Mouse (Mus musculus) effector memory CD4-positive, alpha-beta T cell, adult 5 months (primary cell): ENCODE data around the gene Egfl7. TPM values are rescaled to one million over a fixed set of nuclear protein-coding genes. Genes with fewer than 3 reads are reported as not detected.

Experiments used
- polyA plus RNA-seq: library from polyadenylated mRNA; unstranded; fragments of 100-300 nt; shearing (Covaris generic); gene quantifications from one replicate; pipeline ENCODE4 v1.2.1, GENCODE M21; 2017

Egfl7 gene
- polyA plus RNA-seq = not detected

DNA sequence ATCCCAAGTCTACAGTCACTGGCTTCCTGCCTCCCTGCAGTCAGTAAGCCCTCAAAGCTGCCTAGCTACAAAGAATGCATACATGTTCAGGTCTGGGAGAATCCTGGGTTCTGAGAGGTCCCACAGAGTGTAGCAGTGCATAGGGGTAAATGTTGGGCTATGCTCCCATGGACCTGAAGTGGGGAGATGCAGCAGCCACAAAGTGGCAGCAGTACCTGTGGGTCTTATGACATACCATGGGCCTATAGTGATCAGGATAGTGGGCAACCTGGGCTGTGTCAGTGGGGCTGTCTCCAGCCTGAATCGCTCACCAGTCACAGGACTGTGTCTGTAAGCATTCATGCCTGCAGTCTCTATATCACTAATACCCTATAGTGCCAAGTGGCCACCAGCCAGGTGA is at the start of gene Egfl7:
Gene Egfl7 (plus strand): TSS at position 301 of the 400 bp plus-strand sequence.

DNA sequence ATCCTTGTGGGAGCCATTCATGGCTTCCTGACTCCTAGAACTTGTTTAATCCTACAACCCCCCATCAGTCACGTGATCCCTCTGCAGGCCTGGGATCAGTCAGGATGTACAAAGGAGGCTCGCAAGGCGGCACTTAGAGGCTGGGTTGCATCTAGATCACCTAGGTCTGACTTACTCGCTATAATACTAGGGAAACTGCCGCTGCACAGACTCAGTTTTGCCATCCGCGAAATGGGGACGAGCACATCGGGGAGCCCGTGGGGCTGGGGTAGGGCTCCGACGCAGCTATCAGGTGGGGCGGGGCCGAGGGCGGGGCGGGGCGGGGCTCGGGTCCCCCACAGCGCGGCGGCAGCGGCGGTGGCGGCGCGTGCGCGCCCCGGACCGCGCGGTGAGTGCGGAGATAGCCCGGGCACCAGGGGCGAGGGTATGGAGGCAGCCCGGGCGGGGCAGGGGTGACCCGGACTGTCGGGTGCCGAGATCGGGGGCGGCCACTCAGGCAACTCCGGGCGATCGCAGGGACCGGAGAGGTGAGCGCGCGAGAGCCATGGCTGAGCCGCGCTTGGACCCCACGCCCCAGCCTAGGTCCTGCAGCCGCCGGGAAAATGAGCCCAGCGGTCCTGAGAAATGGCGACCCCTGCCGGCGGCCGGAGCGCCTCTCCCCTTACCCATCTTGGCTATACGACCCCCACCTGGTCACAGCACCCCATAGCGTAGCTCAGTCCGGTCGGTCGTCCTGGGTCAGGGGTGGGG is 6.7 kb downstream of the Egfl7 start, which contains the start of gene Gm20532:
Gene Gm20532 (plus strand): TSS at position 346 of the 750 bp plus-strand sequence.

DNA sequence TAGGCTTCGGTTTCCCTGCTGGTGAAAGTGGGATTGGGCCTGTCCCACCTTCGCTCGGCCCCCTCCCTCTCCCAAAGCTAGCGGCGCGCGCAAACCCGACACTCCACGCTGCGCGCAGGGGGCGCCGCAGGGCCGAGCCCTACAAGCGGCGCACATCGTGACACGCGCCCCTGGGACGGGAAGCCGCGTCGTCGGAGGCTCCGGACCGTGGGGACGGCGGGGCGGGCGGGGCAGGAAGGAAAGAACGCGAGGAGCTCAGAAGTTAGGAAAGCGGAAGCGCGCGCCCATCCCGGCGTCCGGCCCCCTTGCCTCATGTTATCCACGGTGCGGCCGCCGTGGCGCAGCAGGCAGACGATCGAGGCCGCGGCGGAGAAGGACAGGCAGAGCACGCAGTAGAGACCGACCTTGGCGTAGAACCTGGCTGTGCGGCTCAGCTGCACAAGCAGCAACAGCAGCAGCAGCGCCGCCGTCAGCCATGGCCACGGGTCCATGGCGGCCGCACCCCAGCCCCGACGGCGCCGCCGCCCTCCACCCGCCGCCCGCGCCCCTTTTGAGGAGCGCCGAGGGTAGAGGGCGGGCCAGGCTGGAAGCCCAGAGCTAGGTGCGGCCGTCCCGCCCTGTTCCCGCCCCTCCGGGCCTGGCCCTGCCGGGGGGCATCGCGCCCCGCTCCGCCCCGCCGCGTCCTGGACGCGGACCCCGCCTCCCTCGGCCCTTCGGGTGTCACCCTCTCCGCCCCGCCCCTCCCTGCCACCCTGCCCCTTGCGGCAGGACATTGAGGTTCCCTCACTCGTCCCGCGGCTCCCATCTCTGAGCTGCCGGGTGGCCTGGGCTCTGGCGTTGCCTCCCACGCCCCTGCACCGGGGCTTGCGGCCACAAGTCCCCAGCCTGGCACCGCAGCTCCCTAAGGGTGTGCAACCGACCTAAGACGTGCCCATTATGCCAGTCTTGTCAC is 24.2 kb downstream of the Egfl7 start, which contains the start of gene Agpat2:
Gene Agpat2 (minus strand): TSS at position 698 of the 952 bp plus-strand sequence.

DNA sequence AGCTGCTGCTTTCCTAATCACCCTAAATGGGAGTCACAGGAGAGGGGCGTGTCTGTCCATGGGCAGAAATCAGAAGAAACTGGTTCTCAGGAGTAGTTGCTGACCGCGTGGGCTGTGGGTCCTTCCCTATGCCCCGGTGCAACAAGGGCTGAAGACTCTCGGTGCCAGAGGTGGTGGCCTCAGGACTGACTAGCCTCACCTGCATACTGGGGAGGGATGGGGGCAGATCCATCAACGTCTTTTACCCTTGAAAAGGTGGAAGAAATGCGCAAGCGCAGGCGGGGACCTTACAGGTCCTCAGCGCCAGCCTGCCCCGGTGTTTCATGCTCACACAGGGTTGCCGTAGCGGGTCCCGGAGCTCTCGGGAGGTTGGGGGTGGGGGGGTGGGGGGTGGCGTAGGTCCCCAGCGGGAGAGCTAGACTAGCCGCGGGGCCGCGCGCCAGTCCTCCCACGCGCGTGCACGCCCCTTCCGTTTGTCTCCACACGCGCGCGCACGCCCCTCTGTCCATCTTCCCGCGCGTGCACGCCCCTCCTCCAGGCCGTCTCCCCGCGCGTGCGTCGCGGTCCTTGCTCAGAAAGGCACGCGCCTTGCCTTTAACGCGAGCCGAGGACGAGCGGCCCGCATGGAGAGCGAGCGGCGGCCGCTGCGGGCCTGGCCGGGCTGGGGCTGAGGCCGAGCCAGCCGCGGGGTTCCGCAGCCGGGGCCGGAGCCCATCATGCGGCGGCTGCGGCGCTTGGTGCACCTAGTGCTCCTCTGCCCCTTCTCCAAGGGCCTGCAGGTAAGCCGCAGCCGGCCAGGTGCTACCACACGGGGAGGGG is 48.3 kb downstream of the Egfl7 start, which contains the start of gene Fam69b:
Gene Fam69b (plus strand): TSS at position 537 of the 819 bp plus-strand sequence.

Other genes with a start within 250 kb of the Egfl7 start
- gene Dnlz, start 227.9 kb upstream of the Egfl7 start, polyA plus RNA-seq = 8.6 TPM
- gene Card9, start 219.1 kb upstream of the Egfl7 start, polyA plus RNA-seq = not detected
- 48.0 TPM for gene Snapc4, start 199.4 kb upstream of the Egfl7 start, polyA plus RNA-seq
- 156 TPM for gene Entr1, start 190.7 kb upstream of the Egfl7 start, polyA plus RNA-seq
- gene Pmpca, start 190.7 kb upstream of the Egfl7 start, polyA plus RNA-seq = 71.5 TPM
- 28.7 TPM for gene Inpp5e, start 170.8 kb upstream of the Egfl7 start, polyA plus RNA-seq
- gene Sec16a, start 134.8 kb upstream of the Egfl7 start, polyA plus RNA-seq = 46.0 TPM
- 45.4 TPM for gene Notch1, start 63.4 kb upstream of the Egfl7 start, polyA plus RNA-seq
- gene Gm20532, start 6.6 kb downstream of the Egfl7 start, polyA plus RNA-seq = not detected
- 18.0 TPM for gene Agpat2, start 24.4 kb downstream of the Egfl7 start, polyA plus RNA-seq
- 8.2 TPM for gene Fam69b, start 48.4 kb downstream of the Egfl7 start, polyA plus RNA-seq
- gene Lcn4, start 91.3 kb downstream of the Egfl7 start, polyA plus RNA-seq = 8.8 TPM